Mouse (Mus musculus) spleen, postnatal 10 days (tissue): ENCODE measurements at regions not wholly inside any gene's neighbourhood (a gene's known extent, or its start where the extent isn't known, plus 50 kb on each side); places are given as distances from the start of the nearest gene placed in this dataset.

Experiments used
- DNase-seq, 2 experiments: peaks; one replicate each; pipeline ENCODE4 v3.0.0; 2021 to 2022; ENCODE audit warnings: low spot score in 2 of 2

DNA sequence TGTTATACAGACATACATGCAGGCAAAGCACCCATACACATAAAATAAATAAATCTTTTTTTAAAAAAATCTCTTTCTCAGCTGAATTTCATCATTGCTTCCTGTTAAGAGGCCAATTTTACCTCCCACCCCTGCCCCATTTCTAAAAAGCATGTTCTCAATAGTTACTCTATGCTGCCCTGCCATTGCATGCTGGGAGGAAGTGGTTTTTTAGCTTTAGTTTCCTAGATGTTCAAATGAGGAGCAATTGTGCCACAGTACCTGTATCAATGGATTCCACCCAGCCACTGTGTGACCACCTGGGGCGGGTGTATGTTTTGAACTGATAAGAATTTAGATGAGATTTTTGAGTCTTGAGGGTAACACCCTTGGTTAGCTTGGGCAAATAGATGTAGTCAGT, 53.3 kb upstream of the Prkcq start:
- no peak for DNase-seq

DNA sequence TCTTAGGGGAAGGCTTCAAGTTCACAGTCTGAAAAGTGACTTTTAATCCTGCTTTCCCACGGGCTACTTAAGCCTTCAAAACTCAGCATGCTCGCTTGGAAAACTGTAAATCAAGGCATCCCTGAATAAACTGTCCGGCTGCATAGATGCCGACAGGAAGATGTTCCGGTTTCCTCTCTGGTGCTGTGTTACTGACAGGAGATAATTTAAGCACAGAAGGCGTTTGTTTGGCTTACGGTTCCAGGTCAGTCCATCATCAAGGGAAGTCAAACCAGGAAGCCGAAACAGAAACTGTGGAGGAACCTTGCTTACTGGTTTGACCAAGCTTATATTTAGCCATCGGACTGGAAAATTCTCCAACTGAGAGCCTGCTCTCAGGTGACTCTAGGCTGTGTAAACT, 52.6 kb upstream of the Prkcq start:
- no peak for DNase-seq
